Mouse (Mus musculus) cerebellum, adult 18-20 months (tissue): ENCODE results near the gene Gzmn.
"Not testable (repeated sequence)": the region's sequence is repeated elsewhere in the genome, so short reads cannot be mapped to it uniquely, and the experiment has no call there.

Experiments used
- DNase-seq, 2 experiments: peaks; one replicate each; pipeline ENCODE4 v3.0.0; 2021

The Gzmn gene

DNA sequence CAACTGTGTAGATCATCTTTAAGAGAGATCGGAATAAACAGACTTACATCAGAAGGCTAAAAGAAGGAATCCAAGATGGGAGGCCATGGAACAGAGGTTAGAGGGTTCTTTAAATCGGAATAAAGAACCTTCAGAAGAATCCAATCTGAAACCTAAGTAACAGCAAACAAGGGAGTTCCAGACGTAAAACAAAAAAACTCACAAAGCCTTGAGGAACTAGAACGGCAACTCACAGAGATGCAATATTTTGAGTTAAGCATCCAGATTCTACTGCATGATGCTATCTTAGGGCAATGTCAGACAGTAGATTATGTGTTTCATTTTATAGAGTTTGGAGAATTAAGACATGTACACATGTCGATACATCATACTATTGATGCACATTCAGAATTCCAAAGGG is at the start of gene Gzmn:
TSS of gene Gzmn (minus strand) at position 101 of the 400 bp plus-strand sequence.
- no peak for DNase-seq

DNA sequence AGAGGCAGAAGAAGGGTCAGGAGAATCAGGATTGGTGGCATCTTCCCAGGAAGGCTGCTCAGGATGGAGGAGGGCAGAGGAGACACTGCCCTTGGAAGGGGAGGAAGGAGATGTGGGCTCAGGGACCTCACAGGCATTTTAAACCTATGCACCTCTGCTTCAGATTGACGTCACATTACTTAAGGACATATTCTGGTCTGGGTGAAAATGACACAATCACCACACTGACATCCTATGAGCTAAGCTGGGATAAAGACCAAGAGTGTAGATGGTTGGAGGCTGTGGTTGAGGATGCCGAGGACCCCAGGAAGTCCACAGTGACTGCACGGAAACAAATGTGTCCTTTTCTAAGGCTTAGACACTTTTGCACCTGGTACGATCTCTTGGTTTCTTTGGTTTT is 36.9 kb upstream of the Gzmn start, which contains the start of gene Gzmf:
TSS of gene Gzmf (minus strand) at position 101 of the 400 bp plus-strand sequence.
- no peak for DNase-seq

DNA sequence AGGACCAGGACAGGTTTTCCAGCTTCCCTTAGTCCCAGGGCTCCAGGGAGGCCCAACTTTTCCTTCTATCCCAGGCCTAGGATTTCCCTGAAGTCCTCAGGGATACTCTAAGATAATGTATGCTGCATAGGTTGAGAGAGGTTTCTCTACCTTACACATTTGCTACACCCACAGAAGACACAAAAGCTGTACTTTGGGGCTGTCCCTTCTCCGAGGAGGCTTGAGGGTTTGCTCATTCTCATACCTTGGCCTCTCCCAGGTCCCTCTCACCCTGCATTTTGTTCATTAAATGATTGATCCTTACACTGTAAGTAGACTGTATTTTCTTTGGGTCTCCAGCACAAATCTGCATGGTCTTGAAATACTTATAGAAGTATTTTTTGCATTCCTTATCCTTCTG is 31.2 kb upstream of the Gzmn start:
- no peak for DNase-seq

DNA sequence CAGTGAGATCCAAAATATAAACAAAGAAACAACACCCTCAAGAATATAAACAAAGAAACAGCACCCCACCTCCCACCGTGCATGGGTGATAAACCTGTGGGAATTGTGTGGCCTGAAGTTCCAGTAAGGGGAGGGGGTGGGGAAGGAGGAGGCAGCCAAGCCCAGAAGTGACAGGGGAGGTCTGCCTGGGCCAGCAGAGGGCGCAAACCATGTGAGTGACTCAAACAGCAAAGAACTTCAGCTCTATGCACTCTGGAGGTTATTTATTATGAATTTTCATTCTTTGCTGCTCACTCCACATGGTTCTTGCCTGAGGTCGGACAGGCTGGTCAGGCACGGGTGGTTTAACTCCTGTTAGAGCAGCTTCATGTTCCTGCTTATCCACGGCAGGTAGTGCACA is 30.6 kb upstream of the Gzmn start:
- DNase-seq, result not testable (repeated sequence)

DNA sequence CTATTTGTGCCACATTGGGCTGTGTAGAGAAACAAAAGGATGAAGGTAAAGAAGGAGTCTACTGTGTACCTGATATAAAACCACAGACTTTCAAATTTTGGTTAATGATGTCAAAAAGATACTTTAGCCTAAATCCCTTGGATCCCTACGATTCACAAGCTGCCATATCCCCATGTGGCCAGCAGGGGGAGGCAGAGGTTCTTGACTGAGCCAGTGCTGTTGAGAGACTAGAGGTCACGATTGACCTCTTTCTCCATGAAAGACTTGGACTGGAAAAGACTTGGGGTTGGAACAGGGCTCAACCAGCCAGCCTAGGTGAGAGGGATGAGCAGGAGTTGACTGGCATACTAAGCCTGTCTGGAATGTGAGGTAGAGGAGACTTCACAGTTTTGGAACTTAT is 29.6 kb upstream of the Gzmn start:
- DNase-seq, result peak; percentile 63 to 68

DNA sequence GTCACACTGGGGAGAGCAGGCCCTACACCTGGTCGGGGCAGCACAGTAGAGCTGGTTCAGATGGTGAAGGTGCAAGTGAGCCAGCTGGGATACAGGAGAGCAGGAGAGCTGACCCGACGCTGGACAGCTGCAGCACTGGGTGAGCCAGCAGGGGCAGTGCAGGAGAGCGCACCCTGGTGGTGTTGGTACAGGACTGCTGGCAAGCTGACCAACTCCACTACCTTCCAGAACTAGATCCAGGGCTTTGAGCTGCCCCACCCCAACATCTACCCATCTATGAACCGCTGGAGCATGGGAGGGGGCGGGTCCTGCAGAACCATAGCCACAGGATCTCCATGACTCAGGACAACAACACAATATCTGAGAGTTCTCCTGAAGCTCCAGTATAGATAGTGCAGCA is 12.5 kb upstream of the Gzmn start:
- DNase-seq, result no peak

DNA sequence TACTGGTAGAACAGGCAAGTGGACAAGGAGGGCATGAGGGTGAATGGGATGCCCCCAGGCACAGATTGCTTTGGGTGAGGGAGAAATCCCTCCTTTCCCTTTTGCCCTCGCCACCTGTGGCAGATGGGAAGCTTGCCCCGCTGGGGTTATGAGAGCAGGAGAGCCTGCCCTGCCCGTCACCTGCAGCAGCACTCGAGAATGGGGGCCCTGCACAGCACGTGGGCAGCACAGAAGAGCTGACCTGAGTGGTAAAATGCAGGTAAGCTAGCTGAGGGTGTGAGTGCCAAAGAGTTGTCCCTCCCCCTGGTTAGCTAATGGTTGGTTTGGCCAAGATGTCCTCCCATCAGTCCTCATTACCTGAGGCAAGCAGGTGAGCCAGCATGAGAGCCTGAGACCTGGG is 12.1 kb upstream of the Gzmn start:
- DNase-seq, result no peak

DNA sequence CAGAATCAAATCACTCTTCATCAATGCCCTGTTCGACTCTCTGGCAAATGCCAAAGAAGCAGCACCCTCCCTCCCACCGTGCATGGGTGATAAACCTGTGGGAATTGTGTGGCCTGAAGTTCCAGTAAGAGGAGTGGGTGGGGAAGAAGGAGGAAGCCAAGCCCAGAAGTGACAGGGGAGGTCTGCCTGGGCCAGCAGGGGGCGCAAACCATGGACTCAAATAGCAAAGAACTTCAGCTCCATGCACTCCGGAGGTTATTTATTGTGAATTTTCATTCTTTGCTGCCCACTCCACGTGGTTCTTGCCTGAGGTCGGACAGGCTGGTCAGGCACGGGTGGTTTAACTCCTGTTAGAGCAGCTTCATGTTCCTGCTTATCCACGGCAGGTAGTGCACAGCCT is 3.3 kb upstream of the Gzmn start:
- DNase-seq, result peak; percentile 13 to 17

DNA sequence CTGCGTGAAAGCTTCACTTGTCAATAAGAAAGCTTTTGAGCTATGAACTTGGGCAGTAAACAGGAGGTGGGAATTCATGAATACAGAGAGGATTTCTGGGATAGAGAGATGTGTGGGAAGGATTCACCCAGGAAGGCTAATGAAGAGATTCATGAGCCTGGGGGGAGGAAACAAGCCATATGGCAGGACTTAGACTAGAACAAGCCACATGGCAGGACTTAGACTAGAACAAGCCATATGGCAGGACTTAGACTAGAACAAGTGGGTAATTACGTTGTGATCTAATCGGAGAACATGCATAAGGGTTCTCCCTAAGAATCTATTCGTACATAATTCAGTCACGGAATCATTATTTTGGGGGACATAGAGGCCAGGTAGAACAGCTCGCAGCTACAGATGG is 1.0 kb downstream of the Gzmn start:
- peak; percentile 27 to 45 for DNase-seq

DNA sequence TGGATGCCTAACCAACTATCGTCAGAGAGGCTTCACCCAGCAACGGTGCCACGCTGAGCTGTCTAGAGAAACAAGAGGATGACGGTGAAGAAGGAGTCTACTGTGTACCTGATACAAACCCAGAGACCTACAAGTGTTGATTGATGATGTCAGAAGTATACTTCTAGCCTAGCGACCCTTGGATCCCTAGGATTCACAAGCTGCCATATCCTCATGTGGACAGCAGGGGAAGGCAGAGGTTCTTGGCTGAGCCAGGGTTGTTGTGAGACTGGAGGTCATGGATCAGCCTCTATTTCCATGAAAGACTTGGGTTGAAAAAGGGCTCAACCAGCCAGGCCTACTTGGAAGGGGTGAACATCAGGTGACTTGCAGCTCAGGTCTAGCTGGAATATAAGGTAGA is 1.7 kb downstream of the Gzmn start:
- no peak for DNase-seq

DNA sequence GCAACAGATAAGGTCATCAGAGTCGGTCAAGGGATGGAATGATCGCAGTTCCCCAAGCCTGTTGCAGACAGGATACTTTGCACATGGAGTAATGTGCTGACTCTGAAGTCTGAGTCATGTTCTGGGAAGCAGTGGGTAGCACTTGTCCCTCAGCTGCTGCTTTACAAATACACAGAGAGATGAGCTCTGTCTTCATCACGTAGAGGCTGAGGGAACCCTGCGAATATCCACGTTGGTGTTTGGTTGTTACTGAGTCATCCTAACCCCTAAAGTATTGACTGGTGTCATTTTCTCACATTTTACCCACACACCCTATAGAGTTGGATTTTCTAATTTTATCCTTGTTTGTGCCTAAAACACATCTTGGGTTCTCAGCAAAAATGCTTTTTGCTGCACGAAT is 6.4 kb downstream of the Gzmn start:
- DNase-seq, result no peak

DNA sequence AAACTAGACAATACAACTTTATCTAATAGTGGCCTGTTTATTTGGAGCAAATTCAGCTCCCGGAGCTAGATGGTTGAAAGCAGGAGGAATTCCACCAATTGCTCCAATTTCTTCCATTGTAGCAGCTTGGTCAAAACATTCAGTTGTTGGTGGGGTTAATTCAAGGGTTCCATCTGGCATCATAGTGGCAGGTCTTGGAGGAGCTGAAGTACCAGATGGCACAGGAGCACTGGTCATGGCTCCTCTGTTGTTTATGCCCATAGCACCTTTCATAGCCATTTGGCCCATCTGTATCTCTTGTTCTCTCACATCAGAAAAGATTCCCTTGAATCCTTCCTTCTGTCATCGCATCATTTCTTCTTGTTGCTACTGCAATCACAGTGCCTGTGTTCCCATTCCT is 12.3 kb downstream of the Gzmn start:
- DNase-seq, result peak; percentile 38 to 57

DNA sequence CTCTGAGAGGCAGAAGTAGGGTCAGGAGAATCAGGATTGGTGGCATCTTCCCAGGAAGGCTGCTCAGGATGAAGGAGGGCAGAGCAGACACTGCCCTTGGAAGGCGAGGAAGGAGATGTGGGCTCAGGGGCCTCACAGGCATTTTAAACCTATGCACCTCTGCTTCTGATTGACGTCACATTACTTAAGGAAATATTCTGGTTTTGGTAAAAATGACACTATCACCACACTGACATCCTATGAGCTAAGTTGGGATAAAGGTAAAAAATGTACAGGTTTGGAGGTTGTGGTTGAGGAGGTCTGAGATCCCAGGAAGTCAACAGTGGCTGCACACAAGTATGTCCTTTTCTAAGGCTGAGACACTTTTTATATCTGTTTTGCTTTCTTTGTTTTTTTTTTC is 14.9 kb downstream of the Gzmn start, which contains the start of gene Gzmg:
TSS of gene Gzmg (minus strand) at position 101 of the 400 bp plus-strand sequence.
- DNase-seq, result not testable (repeated sequence)

DNA sequence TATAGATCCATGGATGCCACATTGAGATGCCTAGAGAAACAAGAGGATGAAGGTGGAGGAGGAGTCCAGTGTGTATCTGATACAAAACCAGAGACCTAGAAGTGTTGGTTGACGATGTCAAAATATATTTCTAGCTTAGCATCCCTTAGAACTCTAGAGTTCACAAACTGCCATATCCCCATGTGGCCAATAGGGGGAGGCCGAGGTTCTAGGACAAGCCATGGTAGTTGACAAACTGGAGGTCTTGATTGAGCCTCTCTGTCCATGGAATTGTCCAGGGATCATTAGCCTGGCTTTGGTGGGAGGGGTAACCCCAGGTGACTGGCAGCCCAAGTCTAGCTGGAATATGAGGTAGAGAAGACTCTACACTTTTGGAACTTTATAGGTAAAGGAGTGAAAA is 19.1 kb downstream of the Gzmn start:
- DNase-seq, result no peak

DNA sequence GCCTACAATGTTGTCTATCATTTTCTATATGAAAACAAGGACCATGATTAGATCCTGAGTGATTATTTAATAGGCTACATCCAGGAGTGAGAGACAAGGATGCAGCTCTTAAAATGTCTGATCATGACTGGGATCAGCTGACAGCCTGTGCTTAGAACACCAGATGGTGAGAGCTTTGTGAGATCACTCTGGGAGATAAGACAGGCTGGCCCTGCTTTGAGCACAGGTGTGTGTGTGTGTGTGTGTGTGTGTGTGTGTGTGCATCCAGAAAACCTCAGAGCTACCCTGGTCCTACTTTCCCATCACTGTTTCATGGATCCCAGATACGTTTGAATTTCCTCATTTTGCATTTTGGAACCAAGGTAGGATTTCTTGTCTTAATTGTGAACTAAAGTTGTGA is 40.7 kb downstream of the Gzmn start:
- not testable (repeated sequence) for DNase-seq

DNA sequence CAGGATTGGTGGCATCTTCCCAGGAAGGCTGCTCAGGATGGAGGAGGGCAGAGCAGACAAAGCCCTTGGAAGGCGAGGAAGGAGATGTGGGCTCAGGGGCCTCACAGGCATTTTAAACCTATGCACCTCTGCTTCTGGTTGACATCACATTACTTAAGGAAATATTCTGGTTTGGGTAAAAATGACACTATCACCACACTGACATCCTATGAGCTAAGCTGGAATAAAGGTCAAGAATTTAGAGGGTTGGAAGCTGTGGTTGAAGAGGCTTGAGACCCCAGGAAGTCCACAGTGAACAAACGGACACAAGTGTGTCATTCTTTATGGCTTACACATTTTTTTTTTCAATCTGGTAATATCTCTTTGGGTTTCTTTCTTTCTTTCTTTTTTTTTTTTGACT is 41.9 kb downstream of the Gzmn start, which contains the start of gene Gzmd:
TSS of gene Gzmd (minus strand) at position 101 of the 400 bp plus-strand sequence.
- not testable (repeated sequence) for DNase-seq

DNA sequence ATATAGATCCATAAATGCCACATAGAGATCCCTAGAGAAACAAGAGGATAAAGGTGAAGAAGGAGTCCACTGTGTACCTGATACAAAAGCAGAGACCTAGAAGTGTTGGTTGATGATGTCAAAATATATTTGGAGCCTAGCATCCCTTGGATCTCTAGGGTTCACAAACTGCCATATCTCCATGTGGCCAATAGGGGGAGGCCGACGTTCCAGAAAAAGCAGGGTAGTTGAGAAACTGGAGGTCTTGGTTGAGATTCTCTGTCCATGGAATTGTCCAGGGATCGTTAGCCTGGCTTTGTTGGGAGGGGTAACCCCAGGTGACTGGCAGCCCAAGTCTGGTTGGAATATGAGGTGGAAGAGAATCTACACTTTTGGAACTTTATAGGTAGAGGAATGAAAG is 46.1 kb downstream of the Gzmn start:
- no peak for DNase-seq

DNA sequence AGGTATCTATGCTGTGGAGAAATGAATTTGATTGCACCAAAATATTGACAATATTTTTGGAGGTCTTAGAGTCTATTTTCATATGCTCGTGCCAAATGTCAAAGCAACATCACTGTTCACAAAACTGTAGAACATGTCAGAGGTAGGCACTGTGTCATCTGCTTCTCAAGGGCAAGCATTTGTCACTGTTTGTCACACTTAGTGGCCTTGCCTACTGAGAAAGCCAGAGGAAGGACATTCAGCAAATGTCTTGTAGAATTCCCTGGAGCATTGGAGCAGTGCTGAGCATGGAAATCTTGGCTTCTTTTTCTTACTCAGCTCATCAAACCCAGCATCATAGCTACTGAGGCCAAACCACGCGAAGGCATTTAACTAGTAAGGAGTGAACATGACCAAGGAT is 50.9 kb downstream of the Gzmn start:
- no peak for DNase-seq

DNA sequence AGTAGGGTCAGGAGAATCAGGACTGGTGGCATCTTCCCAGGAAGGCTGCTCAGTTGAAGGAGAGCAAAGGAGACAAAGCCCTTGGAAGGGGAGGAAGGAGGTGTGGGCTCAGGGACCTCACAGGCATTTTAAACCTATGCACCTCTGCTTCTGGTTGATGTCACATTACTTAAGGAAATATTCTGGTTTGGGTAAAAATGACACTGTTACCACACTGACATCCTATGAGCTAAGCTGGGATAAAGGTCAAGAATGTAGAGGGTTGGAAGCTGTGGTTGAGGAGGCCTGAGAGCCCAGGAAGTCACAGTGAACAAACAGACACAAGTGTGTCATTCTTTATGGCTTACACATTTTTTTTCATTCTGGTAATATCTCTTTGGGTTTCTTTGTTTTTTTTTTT is 53.9 kb downstream of the Gzmn start, which contains the start of gene Gzme:
TSS of gene Gzme (minus strand) at position 101 of the 400 bp plus-strand sequence.
- DNase-seq, result no peak
